Mouse (Mus musculus) gonadal fat pad, adult 2 months (tissue): Measurements from ENCODE around the gene Lrrc66. TPM values are rescaled to one million over a fixed set of nuclear protein-coding genes. Genes with fewer than 3 reads are reported as not detected.
A peak's percentile ranks its signal among the peaks of the same experiment; 100 is the strongest.
"Not testable (repeated sequence)": the region's sequence is repeated elsewhere in the genome, so short reads cannot be mapped to it uniquely, and the experiment has no call there.

ENCODE experiments used
- DNase-seq: peaks from one replicate; pipeline ENCODE4 v3.0.0-alpha.2; 2012; ENCODE audit warnings: low read depth
- polyA plus RNA-seq: library from polyadenylated mRNA; depleted of rRNA; stranded (reverse); fragments of >200 nt; gene quantifications from 2 replicates; pipeline ENCODE4 v1.2.3, GENCODE M21; 2012

The Lrrc66 gene
- polyA plus RNA-seq, 1 experiment, result not detected

DNA sequence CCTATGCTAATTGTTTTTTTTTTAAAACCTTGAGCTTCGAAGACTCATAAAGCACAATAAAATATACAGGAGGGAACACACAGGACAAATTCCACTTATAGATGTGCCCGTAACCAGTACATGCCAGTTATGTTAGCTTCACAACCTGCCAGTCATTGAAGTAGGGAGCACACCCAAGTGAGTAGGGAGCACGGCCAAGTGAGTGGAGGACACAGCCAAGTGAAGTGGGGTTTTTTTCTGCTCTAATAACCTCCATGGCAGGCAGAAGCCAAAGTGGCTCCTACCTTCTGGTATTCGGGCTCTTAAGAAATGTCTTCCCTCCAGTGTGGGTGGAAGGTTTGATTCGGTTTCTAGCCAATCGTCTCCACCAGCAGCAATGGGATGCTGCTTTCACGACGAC, 19.0 kb downstream of the Lrrc66 start:
- DNase-seq, result no peak

DNA sequence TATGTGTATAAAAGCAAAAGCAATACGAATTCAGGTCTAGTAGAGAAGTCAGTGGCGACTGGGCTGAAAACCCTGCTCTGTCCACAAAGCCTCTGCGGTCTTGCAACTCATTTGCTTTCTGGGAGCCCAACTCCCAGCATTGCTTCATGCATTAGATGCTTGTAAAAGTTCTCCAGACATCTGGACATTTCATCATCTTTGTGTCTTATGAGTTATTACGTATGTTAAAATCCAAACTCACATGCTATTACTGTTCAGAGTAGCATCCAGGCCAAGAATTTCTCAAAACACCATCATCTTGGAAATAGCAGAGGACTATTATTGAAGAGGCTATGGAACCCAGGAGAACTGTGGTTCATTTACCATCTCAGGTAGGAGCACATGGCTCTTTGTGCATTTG, 21.3 kb downstream of the Lrrc66 start:
- no peak for DNase-seq

DNA sequence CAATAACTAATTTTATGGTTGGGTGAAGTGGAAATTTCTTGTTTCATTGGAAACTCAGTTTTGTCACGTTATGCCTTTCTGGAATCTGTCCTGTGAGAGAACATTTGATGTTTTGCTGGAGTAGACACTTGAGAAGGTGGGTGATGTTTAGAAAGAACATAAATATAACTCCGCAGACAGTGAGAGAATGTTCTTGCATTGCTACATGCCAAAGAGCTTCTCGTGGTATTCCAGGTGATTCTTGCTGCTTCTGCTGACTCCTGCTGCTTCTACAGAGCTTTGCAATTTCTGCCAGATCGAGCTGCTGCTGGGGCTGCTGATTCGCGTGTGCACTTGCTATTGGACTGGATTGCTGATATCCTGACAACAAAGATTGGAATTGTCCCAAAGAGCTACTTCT, 27.4 kb downstream of the Lrrc66 start:
- DNase-seq, result no peak

DNA sequence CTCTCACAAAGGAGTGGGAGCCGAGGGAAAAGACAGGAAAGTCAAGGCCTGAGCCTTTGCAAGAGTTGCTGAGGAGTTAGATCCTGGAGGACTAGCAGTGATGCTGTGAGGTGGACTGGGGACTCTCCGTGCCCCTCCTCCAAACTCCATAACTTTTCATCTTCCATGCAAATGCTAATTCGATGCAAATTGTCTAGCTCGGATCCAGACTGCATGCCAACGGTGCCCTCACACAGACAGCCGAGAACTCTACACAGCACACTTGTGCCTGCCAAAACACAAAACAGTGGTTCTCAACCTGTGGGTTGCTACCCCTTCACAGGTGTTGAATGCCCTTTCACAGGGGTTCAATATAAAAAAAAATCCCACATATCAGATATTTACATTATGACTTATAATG, 27.8 kb downstream of the Lrrc66 start:
- no peak for DNase-seq

DNA sequence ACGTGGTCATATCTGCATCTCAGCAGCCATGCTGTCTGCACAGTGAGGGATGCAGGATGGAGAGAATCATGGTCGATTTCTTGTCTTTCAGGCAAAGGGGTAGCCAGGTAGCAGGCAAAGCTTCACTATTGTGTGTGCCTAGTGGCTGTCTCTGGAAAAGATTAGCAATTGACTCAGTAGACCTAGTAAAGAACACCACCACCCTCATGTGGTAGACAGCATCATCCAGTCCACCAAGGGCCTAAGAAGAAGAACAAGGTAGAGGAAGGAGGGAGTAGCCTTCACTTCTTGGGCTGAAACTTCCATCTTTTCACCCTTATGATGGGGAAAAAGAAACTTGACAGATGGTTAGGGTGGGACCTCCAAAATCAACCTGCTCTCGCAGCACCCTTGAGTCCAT, 29.5 kb downstream of the Lrrc66 start:
- DNase-seq, result no peak

DNA sequence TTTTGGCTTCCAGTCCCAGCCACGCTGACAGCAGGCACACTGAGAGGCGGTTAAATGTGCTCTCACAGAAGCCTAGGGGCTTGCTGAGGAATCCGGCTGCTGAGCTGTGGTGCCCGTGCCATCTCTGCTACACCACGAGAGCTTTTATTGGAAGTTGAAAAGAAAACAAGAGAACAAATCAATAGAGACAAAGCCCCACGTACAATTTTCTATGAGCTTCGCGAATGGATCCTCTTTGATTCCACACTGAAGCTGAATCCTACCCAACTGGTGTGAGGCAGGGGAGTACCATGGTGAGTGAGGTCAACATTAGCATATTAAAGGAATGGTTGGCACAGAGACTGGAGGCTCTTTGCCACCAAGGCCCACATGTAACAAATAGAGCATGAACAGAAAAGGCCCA, 31.0 kb downstream of the Lrrc66 start:
- no peak for DNase-seq

DNA sequence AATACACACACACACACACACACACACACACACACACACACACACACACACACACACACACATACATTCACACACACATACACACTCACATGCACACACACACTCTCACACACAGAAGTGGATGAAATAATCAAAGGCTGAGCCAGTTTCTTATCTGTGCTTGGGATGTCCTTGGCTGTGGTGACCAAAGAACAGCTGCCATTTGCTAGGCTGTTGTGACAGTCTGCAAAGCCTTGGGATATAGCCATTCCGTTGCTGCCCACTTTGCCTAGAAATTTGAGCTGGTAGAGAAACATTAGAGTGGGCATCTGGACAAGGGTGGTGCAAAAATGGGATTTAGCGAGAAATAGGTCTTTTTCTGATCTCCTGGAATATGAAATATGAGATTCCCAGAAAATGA, 32.3 kb downstream of the Lrrc66 start:
- DNase-seq, result no peak

DNA sequence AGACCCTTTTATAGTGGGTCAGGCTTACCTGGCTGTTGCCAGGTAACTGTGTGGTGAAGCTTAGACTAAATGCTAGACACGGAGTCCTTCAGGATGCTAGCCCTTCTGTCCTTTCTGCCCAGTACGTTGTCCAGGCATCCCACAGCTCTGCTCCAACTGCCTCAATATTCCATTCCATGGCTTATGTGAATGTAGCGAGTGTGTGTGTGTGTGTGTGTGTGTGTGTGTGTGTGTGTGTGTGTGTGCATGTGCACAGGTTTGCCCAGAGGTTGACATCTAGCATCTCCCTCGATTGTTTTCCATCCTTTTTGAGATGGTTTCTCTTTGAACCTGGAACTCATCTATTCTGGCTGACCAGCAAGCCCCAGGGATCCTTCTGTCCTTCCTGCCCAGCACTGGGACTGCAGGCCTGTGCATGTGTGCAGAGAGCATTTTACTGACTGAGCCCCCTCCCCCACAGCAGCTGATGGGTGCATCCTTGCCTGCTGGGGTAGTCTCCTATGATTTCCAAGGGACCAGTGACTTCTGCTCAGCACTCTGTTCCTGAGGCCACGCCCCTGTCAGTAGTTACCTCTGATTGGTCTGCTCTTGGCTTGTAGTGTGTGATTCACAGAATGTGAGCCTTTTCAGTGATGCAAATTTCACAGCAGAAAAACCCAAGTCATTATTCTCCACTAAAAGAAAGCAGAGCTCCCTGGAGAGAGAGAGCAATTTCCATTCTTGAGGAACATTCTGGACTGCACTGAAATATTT, 33.2 kb downstream of the Lrrc66 start:
- DNase-seq, result no peak

DNA sequence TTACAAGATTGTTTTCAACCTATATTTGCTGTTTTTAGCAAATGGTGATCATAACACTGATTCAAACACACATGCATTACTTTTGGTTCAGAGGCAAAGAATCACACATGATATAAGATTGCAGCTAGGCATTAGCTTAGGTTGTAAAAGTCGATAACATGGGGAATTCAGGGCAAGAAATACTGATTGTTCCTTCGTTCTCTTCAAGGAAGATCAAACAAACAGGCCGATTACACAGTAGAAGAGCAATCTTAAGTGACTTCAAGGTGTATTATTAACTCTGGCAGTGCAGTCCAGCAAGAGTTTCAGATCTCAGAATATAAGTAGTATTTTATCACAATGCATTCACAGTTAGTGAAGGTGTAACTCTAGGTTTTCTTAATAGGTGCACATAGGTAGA, 45.2 kb downstream of the Lrrc66 start:
- no peak for DNase-seq

DNA sequence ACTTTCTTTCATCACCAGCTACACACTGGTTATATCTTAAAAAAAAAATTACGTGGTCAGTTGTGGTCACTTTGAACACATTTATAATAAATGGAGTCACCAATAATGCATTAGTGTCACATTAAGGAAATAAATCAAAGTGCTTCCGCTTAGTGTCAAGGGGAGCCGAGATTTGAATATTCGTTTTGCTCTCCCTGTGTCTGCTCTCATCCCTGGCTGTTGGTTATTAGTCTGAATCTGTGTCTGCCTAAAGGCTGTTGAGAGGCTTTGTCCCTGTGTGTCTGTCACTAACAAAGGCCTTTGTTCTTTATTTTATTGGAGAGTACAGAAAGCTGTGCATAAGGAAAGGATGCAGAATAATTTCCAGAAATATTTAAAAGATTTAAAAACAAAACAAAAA, 45.7 kb downstream of the Lrrc66 start:
- DNase-seq, result no peak

DNA sequence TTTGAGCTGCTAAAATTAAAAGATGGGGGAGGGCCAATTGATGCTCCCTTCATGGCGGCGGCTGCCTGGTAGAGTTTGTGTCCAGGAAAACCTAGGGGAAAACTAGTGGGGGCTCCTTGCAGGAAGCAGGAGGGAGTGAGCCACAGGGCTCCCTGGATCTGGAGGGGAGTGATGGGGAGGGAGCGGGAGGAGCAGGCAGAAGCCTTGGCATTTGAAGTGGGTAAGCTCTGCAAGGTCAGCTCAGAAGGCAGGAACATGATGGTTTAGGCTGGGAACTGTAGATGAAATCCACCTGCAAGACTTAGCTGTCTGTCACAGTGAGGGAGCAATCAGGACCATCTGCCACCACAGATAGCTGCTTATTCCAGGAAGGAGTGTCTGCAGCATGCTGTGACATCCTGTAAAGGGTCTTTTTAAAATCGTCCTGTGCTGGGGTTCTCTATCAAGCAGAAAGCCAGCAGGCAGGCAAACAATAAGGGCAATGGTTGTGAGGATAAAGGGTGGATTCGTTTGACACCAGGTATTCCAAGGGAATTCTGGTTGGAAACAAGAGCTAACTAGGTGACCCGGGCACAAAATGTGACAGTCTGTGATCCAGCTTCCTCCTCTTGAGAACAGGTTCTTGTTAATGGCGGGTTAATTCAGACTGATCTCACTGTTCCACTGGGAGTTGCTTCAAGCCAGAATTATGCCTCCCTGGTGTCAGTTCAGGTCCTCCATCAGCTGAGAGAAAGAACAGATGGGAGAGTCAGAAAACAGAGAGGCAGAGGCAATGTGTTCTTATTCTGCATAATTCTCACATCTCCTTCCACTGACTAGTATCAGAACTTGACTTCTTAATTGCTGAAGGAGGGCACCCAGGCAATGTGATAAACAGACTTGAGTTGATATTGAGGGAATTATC, 46.9 kb downstream of the Lrrc66 start:
- no peak for DNase-seq

DNA sequence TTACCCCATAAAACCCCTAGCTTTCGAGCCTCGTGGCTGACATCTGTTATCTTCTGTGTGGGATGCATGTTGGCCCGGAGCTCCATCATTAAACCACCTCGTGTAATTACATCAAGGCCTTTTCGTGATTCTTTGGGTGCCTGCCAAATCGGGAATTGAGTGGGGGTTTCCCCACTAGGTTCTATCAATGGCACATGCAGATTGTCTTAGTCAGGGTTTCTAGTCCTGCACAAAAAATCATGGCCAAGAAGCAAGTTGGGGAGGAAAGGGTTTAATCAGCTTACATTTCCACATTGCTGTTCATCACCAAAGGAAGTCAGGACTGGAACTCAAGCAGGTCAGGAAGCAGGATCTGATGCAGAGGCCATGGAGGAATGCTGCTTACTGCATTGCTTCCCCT, 48.3 kb downstream of the Lrrc66 start:
- DNase-seq, result not testable (repeated sequence)

DNA sequence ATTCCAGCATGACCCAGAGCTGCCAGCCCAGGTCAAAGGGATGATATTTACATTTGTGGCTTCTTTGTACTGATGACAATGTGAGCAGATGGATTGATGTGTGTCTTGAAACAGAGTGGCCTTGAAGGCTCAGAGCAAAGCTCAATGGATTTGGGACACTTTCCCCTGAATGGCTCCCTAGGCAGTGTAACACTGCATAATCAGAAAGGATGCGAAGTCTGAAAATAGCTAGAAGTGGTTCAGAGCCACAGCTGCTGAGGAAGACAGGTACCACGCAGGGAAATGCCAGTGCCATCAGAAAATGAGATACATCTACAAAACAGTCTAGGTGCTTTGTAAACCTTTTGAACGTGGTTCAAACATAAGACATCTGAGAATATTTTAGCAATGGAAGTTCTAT, 54.2 kb downstream of the Lrrc66 start:
- DNase-seq, result no peak

DNA sequence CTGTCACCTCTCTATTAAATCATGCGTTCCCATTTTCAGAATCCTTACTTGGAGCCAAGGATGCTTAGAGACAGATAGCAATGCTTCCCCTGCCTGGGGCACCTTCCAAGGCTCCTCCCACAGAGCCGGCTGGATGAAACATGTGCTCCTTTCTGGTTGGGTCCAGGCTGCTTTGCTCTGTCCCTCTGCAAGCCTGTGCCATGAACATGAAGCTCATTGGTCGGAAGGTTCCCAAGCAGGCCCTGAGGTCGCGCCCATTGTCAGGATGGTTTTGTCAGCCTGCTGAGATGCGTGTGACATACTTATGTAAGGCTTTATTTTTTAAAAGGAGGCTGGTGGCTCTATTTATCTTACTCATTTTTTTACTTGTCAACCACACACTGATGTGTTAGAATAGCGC, 55.6 kb downstream of the Lrrc66 start:
- DNase-seq, result no peak

DNA sequence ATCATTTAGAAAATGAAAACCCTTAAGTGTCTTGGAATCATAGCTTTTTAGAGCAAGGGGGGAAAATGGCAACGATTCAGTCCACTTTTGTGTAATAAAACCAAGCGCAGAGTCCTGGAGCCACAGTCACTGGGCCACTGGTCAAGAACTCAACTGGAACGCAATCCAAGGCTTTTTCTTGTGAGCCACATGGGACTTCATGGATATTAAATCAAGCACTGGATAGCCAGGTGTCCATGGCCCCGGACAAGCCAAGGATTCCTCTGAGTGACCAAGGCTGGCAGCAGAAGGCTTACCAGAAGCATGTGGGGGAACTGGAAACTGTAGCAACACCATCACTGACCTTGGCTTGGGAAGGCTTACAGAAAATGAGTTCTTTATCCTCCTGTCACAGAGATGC, 57.7 kb downstream of the Lrrc66 start:
- DNase-seq, result no peak

DNA sequence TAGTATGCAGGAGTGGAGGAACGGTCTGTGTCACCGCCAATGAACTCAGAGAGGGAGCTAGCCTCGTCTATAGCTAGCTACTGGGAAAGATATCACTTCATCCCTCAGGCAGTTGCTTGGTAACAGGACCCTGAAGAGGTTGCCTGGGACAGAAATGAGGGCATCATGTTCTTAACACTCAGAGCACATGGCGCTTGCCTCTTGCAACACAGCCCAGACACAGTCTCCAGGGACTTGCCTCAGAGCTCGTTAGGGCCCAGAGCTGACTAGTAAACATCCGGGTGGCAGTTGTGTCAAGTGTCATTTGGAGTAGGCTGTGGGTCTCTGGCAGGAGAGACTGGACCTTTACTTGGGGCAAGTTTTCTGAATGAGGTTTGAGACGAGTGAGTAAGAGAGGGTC, 58.5 kb downstream of the Lrrc66 start:
- DNase-seq, result no peak

DNA sequence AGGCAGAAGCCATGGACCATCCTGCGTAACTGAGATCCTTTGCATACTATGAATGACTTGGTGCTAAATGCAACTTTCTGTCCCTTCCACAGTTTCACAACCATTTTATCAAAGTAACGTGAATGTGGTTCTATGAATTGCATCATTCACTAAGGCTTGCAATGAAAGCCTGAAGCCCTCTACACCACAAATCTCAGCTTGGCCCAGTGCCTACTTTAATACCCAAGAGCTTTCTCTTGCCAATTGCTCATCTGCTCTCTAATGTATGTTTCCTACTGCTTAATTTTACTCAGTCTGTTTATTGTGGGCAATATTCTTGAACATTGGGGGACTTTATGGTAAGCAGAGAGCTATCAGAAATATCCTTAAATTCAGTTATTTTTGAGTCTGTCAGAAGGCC, 59.5 kb downstream of the Lrrc66 start:
- DNase-seq, result no peak

DNA sequence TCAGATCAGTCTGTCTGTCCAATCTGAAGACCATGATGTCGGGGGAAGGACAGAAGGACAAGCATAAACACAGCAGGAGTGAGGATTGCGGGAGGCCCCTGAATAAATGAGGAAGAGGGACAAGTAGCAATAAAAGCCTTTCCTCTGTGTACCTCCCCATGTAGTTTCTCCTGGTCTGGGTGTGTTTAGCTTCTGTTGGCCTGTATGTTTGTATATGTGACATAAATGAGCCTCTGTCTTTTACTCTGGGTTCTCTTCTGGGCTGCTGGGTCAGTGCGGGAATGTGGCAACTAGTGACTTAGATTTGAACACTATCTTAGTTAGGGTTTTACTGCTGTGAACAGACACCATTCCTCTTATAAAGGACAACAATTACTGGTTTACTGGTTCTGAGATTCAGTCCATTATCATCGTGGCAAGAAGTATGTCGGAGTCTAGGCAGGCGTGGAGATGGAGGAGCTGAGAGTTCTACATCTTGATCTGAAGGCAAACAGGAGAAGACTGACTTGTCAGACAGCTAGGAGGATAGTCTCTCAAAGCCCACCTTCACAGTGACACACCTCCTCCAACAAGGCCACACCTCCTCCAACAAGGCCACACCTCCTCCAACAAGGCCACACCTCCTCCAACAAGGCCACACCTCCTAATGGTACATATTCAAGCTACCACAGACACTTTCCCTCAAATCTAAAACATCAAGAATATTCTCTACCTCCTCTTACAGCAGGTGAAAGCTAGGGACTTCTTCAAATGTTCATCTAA, 60.8 kb downstream of the Lrrc66 start:
- DNase-seq, result no peak

DNA sequence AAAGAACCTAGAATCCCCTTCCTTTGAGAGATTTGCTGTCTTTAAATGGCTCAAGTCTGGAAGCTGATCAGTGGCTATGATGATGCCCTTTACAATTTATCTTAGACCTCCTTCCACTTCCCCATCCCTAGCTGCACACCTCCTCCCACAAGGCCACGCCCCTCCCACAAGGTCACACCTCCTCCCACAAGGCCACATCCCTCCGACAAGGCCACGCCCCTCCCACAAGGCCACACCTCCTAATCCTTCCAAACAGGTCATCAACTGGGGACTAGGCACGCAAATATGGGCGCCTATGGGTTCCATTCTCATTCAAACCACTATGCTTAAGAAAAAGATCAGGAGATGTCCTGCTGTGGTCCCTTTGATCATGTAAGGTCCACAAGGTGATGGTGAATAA, 63.1 kb downstream of the Lrrc66 start:
- DNase-seq, result no peak

DNA sequence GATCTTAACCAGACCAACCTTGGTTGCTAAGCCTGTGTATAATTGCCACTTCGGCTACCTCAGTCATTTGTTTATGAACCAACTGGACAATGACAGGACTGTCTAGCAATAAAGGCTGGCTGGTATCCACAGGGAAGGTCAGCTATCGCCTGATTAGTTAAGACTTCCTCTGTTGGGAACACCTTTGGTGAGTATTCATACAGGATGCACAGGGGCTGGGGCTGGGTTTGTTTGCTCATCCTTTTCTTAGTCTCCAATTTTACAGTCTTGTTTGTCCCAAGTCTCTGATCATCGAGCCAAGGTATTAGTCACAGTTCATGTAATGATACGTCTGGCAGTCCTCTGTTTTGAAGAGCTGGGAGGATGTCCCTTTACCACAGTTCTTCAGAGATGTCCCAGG, 65.4 kb downstream of the Lrrc66 start:
- peak; percentile 24 for DNase-seq

DNA sequence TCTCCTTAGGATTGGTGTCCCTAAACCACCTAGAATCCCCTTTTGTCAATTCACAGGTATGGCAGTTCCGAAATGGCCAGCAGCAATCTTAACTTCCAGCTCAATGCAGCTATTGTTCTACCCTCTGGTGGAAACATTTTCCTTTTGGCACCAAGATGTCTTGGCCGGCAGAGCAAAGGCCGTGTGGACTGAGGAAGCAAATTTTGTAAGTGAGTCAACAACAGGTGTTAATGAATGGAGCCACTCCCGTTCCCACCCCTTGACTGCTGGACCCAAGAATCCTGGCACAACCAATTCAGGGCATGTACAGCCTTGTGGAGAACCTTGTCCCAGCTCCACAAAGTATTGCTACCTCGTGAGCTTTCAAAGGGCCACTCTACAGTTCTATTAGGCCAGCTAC, 66.2 kb downstream of the Lrrc66 start:
- peak; percentile 79 for DNase-seq

DNA sequence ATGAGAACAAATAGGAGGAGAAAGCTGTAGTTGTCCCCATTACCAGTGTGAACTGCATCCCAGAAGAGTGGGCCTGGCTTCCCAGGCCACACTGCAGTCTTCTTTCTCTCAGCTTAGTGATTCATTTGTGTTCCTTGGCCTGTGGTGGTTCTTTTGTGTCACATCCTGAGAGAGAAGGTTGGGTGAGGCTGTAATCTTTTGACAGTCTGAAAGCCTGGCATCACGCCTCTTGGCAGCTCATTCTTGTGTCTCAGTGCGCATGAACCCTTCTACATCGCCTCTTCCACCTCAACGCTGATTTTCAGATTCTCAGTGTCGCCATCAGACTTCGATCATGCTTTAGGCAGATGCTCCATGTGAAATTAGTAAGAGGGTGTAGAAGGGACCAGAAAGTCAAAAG, 68.3 kb downstream of the Lrrc66 start:
- peak; percentile 54 for DNase-seq

DNA sequence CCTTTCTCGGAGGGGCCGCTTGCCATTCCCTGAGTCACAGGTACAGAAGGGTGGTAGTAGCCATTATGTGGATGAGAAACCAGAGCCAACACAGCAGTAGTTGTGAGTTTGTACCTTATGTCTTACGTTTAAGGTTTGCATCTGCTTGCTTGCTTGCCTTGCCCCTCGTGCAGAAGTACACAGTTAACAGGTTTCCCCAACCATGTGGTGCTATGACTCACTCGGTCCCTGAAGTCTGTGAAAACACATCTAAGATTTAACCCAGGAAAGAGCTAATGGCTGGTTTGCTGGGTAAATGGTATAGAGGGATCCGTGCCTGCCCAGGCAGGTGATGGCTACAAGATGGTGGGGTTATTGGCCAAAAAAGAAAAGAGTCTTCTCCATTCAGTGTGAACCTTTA, 73.6 kb downstream of the Lrrc66 start:
- no peak for DNase-seq
